Mouse (Mus musculus): ENCODE measurements around the gene Cdh11. TPM values are rescaled to one million over a fixed set of nuclear protein-coding genes. Genes with fewer than 3 reads are reported as not detected.
A peak's percentile ranks its signal among the peaks of the same experiment; 100 is the strongest.

The Cdh11 gene
- polyA plus RNA-seq, 1 experiment, result 0.93 TPM

GRCm38 (mm10) chr8:102782707-102783489, 2.5 kb downstream of the Cdh11 start:
- no peak overlapping the region; the same call in 1 of the 2 replicates for H3K4me3 ChIP-seq (ENCODE audit: control insufficient read depth, low read depth, low read length)
- peaks cover 14% of the 10 kb centered on the region for H3K4me1 ChIP-seq (ENCODE audit: control insufficient read depth, insufficient read depth, low read length)
- peaks cover 9% of the 10 kb centered on the region; the same call in 1 of the 2 replicates for H3K27me3 ChIP-seq (ENCODE audit: control insufficient read depth, insufficient read depth, low read length)
- no peak overlapping the region for H3K27ac ChIP-seq (ENCODE audit: control insufficient read depth, insufficient read depth, low read depth, low read length)
- H3K36me3 ChIP-seq (ENCODE audit: control insufficient read depth, insufficient read depth, low read length), result no peaks in the 10 kb centered on the region
- TF ChIP-seq POLR2A (IDR thresholded peaks at IDR 0.05; ENCODE audit: control insufficient read depth, low read depth, low read length) (no peak), CTCF (IDR thresholded peaks at IDR 0.05; ENCODE audit: control insufficient read depth, insufficient read depth, insufficient replicate concordance, low read depth, low read length) (no peak)

- Histone ChIP-seq H3K4me1 (ENCODE audit: control insufficient read depth, insufficient read depth, low read length) (peaks cover 8% of the 10 kb centered on the region), H3K27ac (ENCODE audit: control insufficient read depth, insufficient read depth, low read depth, low read length) (no peak overlapping the region), H3K4me3 (ENCODE audit: control insufficient read depth, low read depth, low read length) (peak overlapping the region; percentile 38; the same call in 1 of the 2 replicates), H3K36me3 (ENCODE audit: control insufficient read depth, insufficient read depth, low read length) (no peaks in the 10 kb centered on the region), H3K27me3 (ENCODE audit: control insufficient read depth, insufficient read depth, low read length) (peaks cover 7% of the 10 kb centered on the region; the same call in 1 of the 2 replicates)
- TF ChIP-seq CTCF (IDR thresholded peaks at IDR 0.05; ENCODE audit: control insufficient read depth, insufficient read depth, insufficient replicate concordance, low read depth, low read length) (peak; percentile 69; the same call in 1 of the 2 replicates), POLR2A (IDR thresholded peaks at IDR 0.05; ENCODE audit: control insufficient read depth, low read depth, low read length) (no peak)
These were observed 4.5 kb downstream of the Cdh11 start for GRCm38 (mm10) chr8:102780899-102781298.

DNA sequence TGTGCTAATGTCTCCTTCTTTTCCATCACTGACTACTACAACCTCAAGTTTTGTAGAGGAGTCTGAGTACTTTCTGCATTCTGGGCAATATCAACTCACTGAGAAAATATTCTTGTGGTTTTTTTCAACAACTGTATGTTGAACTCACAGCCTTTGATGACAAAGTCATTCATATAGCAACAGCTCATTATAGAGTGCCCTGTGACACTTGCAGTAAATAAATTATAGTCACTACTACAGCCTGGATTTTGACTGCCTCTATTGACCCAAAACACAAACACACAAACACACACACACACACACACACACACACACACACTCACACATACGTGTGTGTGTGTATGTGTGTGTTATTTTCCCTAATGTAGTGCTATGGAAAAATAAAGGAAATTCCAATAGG, 10.8 kb downstream of the Cdh11 start:
- Histone ChIP-seq H3K27me3 (ENCODE audit: control insufficient read depth, insufficient read depth, low read length) (no peaks in the 10 kb centered on the region), H3K27ac (ENCODE audit: control insufficient read depth, insufficient read depth, low read depth, low read length) (no peak overlapping the region), H3K4me1 (ENCODE audit: control insufficient read depth, insufficient read depth, low read length) (no peaks in the 10 kb centered on the region), H3K4me3 (ENCODE audit: control insufficient read depth, low read depth, low read length) (no peak overlapping the region), H3K36me3 (ENCODE audit: control insufficient read depth, insufficient read depth, low read length) (no peaks in the 10 kb centered on the region)
- TF ChIP-seq CTCF (IDR thresholded peaks at IDR 0.05; ENCODE audit: control insufficient read depth, insufficient read depth, insufficient replicate concordance, low read depth, low read length), result no peak
- no peak for TF ChIP-seq POLR2A (IDR thresholded peaks at IDR 0.05; ENCODE audit: control insufficient read depth, low read depth, low read length)

- H3K36me3 ChIP-seq (ENCODE audit: control insufficient read depth, insufficient read depth, low read length), result no peaks in the 10 kb centered on the region
- H3K27ac ChIP-seq (ENCODE audit: control insufficient read depth, insufficient read depth, low read depth, low read length), result no peak overlapping the region
- TF ChIP-seq CTCF (IDR thresholded peaks at IDR 0.05; ENCODE audit: control insufficient read depth, insufficient read depth, insufficient replicate concordance, low read depth, low read length) (no peak), POLR2A (IDR thresholded peaks at IDR 0.05; ENCODE audit: control insufficient read depth, low read depth, low read length) (no peak)
- no peaks in the 10 kb centered on the region for H3K27me3 ChIP-seq (ENCODE audit: control insufficient read depth, insufficient read depth, low read length)
- no peaks in the 10 kb centered on the region for H3K4me1 ChIP-seq (ENCODE audit: control insufficient read depth, insufficient read depth, low read length)
- H3K4me3 ChIP-seq (ENCODE audit: control insufficient read depth, low read depth, low read length), result no peak overlapping the region
These were observed 14.0 kb downstream of the Cdh11 start for GRCm38 (mm10) chr8:102771456-102771855.

GRCm38 (mm10) chr8:102753839-102754238, 31.6 kb downstream of the Cdh11 start:
- H3K4me3 ChIP-seq (ENCODE audit: control insufficient read depth, low read depth, low read length), result no peak overlapping the region
- no peaks in the 10 kb centered on the region for H3K36me3 ChIP-seq (ENCODE audit: control insufficient read depth, insufficient read depth, low read length)
- no peak overlapping the region for H3K27ac ChIP-seq (ENCODE audit: control insufficient read depth, insufficient read depth, low read depth, low read length)
- TF ChIP-seq CTCF (IDR thresholded peaks at IDR 0.05; ENCODE audit: control insufficient read depth, insufficient read depth, insufficient replicate concordance, low read depth, low read length) (no peak), POLR2A (IDR thresholded peaks at IDR 0.05; ENCODE audit: control insufficient read depth, low read depth, low read length) (no peak)
- no peaks in the 10 kb centered on the region for H3K27me3 ChIP-seq (ENCODE audit: control insufficient read depth, insufficient read depth, low read length)
- no peaks in the 10 kb centered on the region for H3K4me1 ChIP-seq (ENCODE audit: control insufficient read depth, insufficient read depth, low read length)

DNA sequence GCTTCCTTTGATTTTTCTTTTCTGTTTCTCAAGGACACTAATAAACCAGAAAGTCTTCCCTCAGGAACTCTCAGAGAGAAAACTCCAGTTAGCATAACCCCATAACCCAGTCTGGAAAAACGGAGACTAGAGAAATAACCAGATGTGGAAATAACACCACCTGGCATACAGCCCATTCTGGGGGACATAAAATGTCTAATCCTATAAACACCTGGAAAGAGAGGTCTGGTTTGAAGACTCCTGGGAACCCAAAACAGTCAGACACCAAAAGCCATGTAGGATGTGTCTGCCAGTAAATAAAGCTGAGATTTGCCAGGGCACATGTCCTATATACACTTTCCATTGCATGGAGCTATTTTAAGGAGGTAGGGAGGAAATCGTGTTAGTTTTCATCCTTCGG, 42.5 kb downstream of the Cdh11 start:
- no peaks in the 10 kb centered on the region for H3K27me3 ChIP-seq (ENCODE audit: control insufficient read depth, insufficient read depth, low read length)
- no peak overlapping the region for H3K4me3 ChIP-seq (ENCODE audit: control insufficient read depth, low read depth, low read length)
- no peaks in the 10 kb centered on the region for H3K4me1 ChIP-seq (ENCODE audit: control insufficient read depth, insufficient read depth, low read length)
- H3K36me3 ChIP-seq (ENCODE audit: control insufficient read depth, insufficient read depth, low read length), result no peaks in the 10 kb centered on the region
- TF ChIP-seq CTCF (IDR thresholded peaks at IDR 0.05; ENCODE audit: control insufficient read depth, insufficient read depth, insufficient replicate concordance, low read depth, low read length) (no peak), POLR2A (IDR thresholded peaks at IDR 0.05; ENCODE audit: control insufficient read depth, low read depth, low read length) (no peak)
- no peak overlapping the region for H3K27ac ChIP-seq (ENCODE audit: control insufficient read depth, insufficient read depth, low read depth, low read length)

- Histone ChIP-seq H3K27me3 (ENCODE audit: control insufficient read depth, insufficient read depth, low read length) (no peaks in the 10 kb centered on the region), H3K4me1 (ENCODE audit: control insufficient read depth, insufficient read depth, low read length) (no peaks in the 10 kb centered on the region), H3K4me3 (ENCODE audit: control insufficient read depth, low read depth, low read length) (no peak overlapping the region), H3K36me3 (ENCODE audit: control insufficient read depth, insufficient read depth, low read length) (no peaks in the 10 kb centered on the region), H3K27ac (ENCODE audit: control insufficient read depth, insufficient read depth, low read depth, low read length) (no peak overlapping the region)
- no peak for TF ChIP-seq CTCF (IDR thresholded peaks at IDR 0.05; ENCODE audit: control insufficient read depth, insufficient read depth, insufficient replicate concordance, low read depth, low read length)
- TF ChIP-seq POLR2A (IDR thresholded peaks at IDR 0.05; ENCODE audit: control insufficient read depth, low read depth, low read length), result no peak
These were observed 43.3 kb downstream of the Cdh11 start for GRCm38 (mm10) chr8:102742008-102742591.

Measured in testis, adult 2 months (tissue).